Mouse (Mus musculus) right cerebral cortex, postnatal 36 days (tissue): ENCODE measurements around the gene Gucy2e.

ENCODE experiments used
- DNase-seq, 2 experiments: peaks; one replicate each; pipeline ENCODE4 v3.0.0; 2022; ENCODE audit warnings: low spot score in 2 of 2, mixed read lengths in 1 of 2

Gucy2e gene

DNA sequence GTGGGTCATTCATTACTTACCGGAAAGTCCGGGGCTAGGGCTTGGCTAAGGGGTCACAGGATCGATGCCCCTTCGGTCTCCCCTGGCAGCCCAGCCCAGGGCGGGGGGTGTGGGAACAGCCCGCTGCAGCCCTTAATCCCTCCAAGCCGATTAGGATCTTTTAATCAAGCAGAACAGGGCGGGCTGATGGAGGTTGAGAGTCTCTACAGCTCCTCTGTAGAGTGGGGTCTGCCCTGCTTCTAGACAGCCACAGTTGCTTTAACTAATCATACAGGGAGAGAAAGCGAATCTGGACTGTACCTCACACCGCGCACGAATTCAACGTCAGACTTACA is at the start of gene Gucy2e:
TSS of gene Gucy2e (minus strand) at position 111 of the 335 bp plus-strand sequence.
- DNase-seq, result no peak

DNA sequence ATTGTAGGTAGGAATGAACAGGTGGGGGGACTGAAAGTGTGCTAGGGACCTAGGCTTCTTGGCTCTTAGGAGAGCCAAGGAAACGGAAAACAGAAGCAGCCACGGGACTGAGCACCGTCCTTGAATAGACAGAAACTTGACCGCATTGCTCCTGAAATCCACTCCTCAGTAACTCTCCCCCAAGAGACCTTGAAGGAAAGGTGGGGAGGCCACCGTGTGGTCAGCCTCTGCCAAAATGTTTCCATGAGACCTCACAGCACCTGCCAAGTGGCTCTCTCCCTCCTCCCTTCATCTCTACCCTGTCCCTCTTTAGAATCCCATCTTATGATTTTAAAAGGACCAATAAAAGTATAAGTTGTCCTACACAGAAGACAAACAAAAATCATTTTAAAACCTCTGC is 40.4 kb upstream of the Gucy2e start:
- DNase-seq, result no peak

DNA sequence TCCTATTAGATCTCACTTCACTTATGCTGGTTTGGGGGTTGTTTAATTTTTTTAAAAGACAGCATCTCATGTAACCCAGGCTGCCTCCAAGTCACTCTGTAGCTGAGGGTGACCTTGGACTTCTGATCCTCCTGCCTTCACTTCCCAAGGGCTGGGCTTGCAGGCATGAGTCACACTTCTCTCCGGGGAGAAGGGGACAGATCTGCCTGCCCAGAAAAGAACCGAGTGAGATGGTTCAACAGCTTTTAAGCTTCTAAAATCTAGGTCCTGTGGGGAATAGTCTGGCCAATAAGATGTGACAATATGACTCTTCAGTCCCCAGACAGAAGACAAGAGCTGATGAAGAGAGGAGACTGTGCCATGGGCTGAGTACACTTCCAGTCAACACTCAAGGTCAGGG is 39.2 kb upstream of the Gucy2e start:
- no peak for DNase-seq

DNA sequence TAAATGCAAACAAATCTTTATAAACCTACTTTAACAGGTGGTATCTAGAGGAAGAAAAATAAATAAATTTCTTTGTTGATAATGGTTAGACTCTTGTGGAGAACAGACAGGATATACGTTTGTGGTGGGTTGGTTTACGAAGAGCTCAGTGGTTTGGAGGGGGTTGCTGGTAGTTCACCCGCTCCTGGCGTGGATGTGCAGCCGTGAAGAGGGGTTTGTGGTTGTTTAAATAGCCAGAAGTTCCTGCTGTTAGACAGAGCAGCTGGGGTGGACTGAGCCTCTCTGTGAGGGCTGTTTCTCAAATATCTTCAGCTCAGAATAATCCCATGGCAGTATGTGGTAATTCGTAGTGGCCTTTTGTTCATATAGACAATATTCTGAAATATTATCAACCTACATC is 38.8 kb upstream of the Gucy2e start:
- DNase-seq, result no peak

DNA sequence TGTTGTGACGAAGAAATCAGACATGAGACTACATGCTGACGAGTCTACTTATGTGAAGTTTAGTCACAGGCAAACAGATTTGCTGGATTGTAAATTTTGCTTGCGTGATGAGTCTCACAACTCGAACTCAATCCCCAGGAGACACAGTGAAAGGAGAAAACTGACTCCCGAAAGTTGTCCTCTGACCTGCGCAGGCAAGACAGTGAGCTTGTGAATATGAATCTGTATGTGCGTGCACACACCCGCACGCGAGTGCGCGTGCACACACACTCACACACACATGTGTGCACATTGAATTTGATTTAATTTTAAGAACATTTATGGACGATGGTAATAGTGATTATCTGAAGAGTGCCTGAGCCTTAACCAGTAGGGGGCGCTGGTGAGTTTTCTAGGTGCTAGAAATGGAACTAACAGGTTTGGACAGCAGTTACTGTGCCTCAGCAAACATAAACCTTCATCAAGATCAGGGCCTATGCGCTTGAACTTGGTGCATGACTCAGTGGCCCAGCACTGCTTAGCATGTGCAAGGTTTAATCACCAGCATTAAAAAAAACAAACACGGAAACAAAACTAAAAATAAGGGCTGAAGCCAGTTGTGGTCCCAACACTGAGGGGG is 35.4 kb upstream of the Gucy2e start:
- DNase-seq, result peak; percentile 32 to 45

DNA sequence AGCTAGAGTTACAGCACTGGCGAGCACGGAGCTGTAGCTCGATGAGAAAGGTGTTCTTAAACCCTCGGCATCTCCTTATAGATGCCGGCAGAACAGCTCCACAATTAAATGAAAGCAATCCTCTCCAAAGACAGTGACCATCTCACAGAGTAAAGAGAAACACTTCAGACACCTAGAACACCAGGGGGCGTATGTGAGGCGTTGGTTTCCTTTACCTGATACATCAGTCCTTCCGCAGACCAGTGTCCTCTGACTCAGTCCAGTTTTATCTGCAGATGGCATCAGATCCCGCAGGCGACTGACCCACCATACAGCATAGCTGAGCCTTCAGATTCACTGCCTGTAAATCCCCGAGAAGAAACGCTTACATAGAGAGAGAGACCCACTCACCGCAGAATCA is 32.7 kb upstream of the Gucy2e start:
- DNase-seq, result peak; percentile 48 to 51

DNA sequence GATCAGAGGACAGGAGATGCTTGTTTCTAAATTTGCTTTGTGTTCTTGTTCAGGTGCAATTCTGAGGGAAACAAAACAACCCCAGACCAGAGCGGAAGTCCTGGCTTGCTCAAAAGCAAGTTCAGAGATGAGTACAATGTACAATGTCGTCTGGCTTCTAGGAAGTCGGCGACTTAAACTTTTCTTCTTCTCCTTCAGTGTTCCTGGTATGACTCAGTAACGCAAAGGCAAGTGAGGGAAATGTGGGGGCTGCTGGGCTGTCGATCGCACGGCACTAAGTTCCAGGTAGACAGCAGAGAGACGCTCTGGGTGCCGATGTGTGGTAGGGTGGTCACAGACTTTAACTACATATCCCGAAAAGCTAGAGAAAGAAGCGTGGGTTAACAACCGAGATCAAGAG is 31.3 kb upstream of the Gucy2e start:
- no peak for DNase-seq

DNA sequence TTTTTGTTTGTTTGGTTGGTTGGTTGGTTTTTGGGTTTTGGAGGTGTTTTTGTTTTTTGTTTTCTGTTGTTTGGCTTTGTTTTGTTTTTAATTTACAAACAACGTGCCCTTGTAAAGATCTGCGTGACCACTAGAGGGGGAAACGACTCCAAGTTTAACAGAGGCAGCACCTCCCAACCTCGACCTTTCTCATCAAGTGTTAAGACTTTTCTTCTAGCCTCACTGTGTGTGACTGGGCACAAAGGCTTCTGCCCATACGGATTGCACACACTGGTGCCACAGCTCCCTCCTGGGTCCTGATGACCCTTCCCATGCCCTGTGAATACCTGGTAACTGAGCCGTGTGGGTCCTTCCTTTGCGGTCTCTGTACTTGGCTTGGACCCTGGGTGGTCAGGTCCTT is 30.5 kb upstream of the Gucy2e start:
- DNase-seq, result no peak

DNA sequence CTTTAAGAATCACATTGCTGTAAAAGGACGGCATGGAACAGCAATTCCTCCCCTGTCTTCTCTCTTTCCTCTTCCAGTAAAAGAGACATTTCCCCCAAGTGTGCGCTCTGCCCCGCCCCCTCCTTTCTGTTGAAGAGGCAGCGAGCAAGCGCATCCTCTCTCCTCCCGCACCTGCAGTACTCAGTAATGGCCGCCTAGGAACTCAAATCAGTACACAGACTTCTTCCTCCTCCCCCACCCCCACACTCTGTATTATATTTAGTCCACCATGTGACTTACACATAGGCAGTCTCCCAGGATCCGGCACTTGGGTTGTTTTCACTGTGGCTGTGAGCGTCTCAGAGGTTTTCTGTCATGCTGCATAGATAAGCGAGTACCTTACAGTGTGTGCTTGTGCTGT is 29.4 kb upstream of the Gucy2e start:
- peak; percentile 84 to 90 for DNase-seq

DNA sequence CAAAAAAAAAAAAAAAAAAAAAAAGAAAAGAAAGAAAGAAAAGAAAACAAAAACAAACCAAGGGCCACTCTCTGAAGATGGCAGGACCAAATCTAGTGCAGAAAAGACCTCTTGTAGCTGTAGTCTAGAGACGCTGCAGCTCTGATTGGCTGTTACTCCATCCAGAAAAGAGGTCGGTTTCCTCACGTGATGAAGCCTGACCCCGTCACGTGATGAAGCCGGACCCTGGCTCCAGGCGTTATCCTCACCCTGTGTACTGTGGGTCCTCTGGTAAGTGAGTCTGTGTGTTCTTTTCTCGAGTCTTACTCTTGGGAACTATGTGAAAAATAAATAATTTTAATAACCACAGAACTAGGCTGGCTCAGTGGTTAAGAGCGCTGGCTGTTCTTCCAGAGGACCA is 28.6 kb upstream of the Gucy2e start:
- no peak for DNase-seq

DNA sequence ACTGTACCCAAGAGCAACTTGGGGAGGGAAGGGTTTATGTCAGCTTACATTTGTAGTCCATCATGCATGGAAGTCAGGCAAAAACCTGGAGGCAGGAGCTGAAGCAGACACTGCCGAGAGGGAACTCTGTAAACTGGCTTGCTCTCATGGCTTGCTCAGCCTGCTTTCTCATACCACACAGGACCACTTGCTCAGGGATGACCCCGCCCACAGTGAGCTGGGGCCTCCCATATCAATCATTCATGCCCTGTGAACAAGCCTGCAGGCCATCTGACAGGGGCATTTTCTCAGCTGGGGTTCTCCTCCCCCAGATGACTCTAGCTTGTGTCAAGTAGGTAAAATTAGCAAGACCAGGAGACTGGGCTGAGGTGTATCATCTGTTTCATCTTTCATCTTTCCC is 27.4 kb upstream of the Gucy2e start:
- DNase-seq, result no peak

DNA sequence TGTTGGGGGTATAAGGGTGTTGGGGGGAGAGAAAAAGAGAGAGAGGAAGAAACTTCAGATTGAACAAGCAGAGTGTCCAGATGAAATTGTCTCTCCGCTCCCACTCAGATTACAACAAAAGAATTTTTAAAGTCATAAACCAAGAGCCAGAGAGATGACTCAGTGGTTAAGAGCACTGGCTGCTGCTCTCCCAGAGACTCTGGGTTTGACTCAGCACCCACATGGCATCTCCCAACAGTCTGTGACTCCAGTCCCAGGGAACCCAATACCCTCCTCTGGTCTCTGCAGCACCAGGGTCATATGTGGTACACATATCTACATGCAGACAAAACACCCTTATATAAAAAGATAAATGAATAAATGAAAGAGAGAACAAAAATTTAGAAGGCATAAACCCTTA is 23.3 kb upstream of the Gucy2e start:
- DNase-seq, result no peak

DNA sequence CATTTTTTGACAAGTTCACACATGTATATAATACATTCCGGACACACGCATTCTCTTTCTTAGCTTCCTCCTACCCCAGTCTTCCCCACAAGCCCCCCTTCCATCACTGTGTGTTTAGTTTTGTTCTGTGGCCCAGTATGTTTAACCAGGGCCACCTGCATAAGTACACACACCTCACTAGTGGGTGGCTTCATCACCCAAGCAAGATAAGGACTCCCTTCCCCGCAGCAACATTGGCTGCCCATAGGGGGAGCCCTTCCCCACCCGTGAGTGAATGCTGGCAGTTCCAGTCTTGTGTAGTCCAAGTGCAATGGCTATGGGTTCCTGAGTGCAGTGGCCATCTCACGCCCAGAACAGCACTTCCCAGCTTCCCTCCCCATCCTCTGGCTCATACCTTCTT is 21.5 kb upstream of the Gucy2e start:
- DNase-seq, result no peak

DNA sequence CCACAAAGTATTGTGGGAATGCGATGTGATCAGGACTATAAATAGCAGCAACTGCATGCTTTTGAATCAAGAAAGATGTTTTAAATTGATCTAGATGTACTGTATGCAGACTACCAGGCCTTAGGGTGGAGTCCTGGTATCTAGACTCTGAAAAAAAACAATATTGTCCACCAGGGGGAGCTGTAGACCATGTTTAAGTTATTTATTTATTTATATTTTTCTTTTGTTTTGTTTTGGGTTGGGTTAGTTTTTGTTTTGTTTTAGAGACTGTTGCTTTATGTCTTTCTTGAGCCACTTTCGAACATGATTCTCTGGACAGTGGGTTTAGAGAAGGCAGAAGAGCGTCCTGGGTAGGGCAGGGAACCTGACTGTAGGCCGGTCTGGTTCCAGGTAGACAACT is 21.0 kb upstream of the Gucy2e start:
- no peak for DNase-seq

DNA sequence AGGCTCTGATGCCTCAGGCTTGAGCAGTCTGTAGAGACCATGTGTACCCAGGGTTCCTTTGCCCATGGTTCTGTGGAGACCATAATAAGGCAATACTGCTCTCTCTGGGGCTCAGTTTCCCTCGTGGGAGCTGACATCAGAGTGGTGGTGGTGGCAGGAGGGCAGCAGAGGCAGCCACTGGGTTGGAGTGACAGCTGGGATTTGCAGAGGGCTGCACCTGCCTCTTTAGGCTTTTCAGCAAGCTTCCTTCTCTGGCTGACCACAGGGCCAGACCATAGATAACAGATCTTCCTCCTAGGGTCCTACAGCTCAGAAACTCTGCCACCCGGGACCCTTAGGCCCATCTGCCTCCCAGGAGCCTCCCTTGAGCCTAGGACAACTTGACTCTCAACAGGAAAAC is 20.2 kb upstream of the Gucy2e start:
- DNase-seq, result no peak

DNA sequence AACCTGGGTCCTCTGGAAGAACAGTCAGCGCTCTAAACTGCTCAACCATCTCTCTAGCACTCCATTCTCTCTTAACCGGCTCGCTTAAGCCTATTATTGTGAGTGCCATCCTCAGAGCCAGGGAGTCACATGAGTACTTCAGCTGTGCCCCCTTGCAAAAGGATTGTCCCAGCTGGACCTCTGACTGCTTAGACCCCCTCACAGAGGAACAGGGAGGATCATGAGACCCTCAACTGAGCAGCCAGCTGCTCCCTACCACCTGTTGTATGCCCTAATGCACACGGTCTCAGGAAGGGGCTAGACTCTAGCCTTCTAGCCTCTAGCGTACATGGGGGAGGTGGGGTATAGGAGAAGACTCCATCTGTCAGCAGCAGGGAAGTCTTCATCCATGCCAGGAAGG is 18.0 kb upstream of the Gucy2e start:
- no peak for DNase-seq

DNA sequence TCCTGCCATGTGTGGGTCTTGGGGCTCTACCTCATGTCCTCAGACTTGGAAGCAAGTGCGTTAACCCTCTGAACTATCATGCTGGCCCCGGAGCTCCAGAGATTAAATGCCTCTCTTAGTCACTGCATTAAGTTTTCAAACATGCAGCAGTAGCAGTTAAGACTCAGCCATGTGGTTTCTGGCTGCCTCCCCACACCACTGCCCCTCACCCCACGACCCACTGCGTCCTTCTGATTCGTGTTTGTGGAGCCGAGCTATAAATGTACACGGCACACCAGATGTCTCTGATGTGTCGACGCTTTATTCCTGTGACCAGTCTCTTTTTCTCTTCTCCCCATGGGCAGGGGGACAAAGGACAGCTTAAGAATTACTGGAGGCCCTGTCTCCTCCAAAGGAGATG is 16.3 kb upstream of the Gucy2e start:
- DNase-seq, result no peak

DNA sequence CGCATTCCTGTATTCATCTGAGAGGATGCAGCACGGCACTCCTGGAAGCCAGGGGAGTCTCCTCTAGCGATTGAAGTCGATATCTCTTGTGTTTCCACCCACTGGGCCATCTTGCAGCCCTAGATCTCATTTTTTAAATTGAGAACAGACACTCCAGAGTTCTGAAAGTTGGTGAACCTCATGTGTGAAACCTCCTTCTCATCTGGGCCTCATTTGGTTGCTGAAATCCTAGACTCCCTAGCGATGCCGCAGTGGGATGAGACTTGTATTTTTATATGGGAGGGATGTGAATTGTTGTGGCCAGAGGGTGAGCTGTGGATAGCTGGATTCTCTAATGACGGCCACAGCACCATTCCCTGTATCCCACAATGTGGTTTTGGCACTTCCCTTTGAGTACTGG is 15.1 kb upstream of the Gucy2e start:
- no peak for DNase-seq

DNA sequence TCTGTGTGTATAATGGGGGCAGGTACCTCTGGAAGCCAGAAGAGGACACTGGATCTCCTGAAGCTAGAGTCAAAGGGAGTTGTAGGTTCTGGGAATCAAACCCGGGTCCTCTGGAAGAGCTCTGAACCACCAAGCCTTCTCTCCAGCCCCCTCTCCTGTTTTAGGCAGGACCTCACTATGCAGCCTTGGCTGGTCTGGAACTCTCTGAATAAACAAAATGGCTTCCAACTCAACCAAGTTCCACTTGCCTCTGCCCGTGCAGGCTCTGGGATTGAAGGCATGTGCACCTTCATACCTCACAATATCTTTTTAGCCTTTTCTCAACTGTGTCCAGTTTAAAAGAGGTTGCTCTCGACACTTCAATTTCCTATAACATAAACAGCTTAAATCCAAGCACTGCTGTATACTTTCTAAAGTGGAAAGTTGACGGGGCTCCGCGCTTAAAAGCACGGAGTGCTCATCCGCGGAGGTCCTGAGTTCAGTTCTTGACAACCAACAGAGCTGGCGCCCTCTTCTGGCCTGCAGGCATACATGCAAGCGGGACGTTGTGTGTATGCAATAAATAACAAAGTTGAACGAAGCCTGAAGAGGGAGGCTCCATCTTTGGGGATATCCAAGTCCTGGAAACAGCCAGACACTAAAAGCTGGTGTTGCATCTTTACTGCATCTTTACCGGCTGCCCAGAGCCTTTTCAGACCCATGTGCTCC is 14.5 kb upstream of the Gucy2e start:
- DNase-seq, result no peak

DNA sequence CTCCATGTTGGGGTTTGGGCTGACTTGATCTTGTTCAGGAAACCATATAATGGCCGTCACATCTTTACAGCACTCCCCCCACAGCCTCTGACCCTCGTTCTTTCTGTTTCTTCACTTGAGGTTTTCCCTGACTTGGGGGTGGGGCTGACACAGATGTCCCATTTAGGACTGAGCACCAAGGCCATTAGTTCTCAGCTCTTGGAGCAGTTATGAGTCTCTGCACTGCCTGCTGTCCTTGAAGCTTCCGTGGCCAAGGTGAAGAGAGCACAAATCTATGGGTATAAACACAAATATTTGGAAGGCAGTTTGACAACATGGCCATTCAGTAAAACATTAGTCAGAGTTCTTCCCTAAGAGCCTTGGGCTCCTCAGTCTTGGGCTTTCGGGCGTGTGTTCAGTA is 13.3 kb upstream of the Gucy2e start:
- DNase-seq, result no peak

DNA sequence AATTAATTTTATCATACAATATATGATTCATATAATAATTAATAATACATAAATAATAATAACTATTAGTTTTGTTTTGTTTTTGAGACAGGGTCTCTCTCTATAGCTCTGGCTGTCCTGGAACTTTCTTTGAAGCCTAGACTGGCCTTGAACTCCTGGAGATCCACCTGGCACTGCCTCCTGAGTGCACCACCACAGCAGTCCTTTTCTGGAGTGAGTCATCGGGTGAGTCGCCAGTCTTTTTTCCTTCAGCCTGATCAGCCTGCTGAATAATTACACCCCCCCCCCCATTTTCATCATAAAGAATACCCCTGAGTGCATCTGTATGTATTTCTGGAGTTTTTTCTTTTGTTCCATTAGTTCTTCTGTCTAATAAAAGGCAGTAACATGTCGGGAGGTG is 12.3 kb upstream of the Gucy2e start:
- no peak for DNase-seq

DNA sequence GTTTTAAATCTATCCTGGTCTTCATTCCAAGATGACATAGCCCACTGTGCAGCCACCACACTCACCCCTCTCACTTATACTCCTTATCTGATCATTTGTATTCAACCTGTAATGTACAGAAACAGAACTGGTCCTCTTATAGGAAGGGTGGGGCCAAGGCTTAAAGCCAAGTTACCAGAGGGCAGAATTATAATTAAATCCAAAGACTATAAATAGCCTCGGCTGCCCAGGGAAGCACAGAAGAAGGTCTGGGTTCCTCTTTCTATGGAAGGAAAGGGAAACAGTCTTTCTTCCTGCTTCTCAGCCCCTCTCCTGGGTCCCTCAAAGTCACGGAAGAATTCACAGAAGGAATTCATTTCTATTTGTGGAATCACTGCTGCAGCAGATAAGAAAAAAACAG is 8.8 kb upstream of the Gucy2e start:
- DNase-seq, result no peak

DNA sequence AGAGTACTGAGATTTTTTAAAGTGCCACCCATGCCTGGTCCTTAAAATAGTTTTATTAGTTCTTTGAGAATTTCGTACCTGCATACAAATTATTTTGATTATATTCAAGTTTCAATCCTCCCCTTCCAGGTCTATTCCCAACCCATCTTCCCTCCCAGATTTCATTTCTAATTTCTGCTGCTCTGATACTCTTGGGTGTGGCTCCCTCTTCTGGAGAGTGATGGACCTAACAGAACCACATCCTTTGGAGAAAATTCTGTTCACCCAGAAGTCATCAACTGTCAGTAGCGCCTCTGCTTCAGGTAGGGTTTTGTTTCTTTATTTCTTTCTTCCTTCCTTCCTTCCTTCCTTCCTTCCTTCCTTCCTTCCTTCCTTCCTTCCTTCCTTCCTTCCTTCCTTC is 8.1 kb upstream of the Gucy2e start:
- no peak for DNase-seq
